Mouse (Mus musculus): ENCODE measurements around the gene Xpr1. TPM values are rescaled to one million over a fixed set of nuclear protein-coding genes. Genes with fewer than 3 reads are reported as not detected.

Xpr1 gene
- total and polyA plus RNA-seq, 2 experiments from 2014 or later = 5.0 to 35.8 TPM

GRCm38 (mm10) chr1:155233931-155234607, 183.1 kb downstream of the Xpr1 start:
- Histone ChIP-seq H3K9me3 (replicated peaks; ENCODE audit: control insufficient read depth, low read length) (no peaks in the 10 kb centered on the region), H3K4me3 (ENCODE audit: low read depth, low read length) (0 out of 2 replicates have a peak overlapping the region, but pooled peaks have one; percentile 8), H3K4me1 (ENCODE audit: control insufficient read depth, insufficient read depth) (peaks cover 69% of the 10 kb centered on the region), H3K36me3 (replicated peaks; ENCODE audit: control insufficient read depth, insufficient read depth, low read length) (peaks cover 15% of the 10 kb centered on the region), H3K27ac (ENCODE audit: low read depth) (peak overlapping the region; percentile 94), H3K4me2 (ENCODE audit: low read depth, low read length) (peak overlapping the region; percentile 41), H3K27me3 (ENCODE audit: control insufficient read depth, insufficient read depth, low read length) (no peaks in the 10 kb centered on the region), H3K9ac (replicated peaks; ENCODE audit: low read depth, low read length) (peak overlapping the region; percentile 32; the same call in 1 of the 2 replicates)
- TF ChIP-seq CTCF (IDR thresholded peaks at IDR 0.05; ENCODE audit: low read depth) = no peak; the same call in 1 of the 2 replicates
- TF ChIP-seq EP300 (IDR thresholded peaks at IDR 0.05; ENCODE audit: low read depth) = peak; percentile 83; the same call in 1 of the 2 replicates
- WGBS = 12% methylated on average over 14 of the region's 14 CpGs
- ATAC-seq (ENCODE audit: insufficient read depth, low read depth) = peak; percentile 79
- DNase-seq (ENCODE audit: low spot score) = peak; percentile 89

DNA sequence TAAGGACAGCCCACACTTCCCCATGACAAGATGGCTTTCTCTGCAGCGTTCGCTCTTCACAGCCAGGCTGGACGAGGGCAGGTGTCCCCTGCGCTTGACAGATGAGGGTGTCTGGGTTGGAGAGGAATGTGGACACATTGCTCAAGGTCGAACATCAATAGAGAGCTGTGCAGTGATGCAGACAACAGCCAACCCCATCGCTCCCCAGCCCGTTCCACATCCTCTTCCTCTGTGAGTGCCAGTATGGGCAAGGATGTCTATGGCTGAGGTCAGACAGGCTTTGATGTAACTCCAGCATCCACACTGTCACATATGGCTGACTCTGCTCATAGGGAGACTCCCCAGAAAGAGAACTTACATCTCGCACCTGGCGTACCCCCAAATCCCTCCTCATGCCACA, 183.8 kb downstream of the Xpr1 start:
- Histone ChIP-seq H3K27me3 (ENCODE audit: control insufficient read depth, insufficient read depth, low read length) (no peaks in the 10 kb centered on the region), H3K27ac (ENCODE audit: low read depth) (peak overlapping the region; percentile 94), H3K36me3 (replicated peaks; ENCODE audit: control insufficient read depth, insufficient read depth, low read length) (peaks cover 20% of the 10 kb centered on the region), H3K9ac (replicated peaks; ENCODE audit: low read depth, low read length) (peak overlapping the region; percentile 32; the same call in 1 of the 2 replicates), H3K4me1 (ENCODE audit: control insufficient read depth, insufficient read depth) (peaks cover 68% of the 10 kb centered on the region), H3K4me3 (ENCODE audit: low read depth, low read length) (no peak overlapping the region), H3K4me2 (ENCODE audit: low read depth, low read length) (no peak overlapping the region), H3K9me3 (replicated peaks; ENCODE audit: control insufficient read depth, low read length) (no peaks in the 10 kb centered on the region)
- 55% methylated on average over 9 of the region's 9 CpGs for WGBS
- DNase-seq (ENCODE audit: low spot score) = no peak
- TF ChIP-seq EP300 (IDR thresholded peaks at IDR 0.05; ENCODE audit: low read depth) (no peak), CTCF (IDR thresholded peaks at IDR 0.05; ENCODE audit: low read depth) (no peak)
- no peak for ATAC-seq (ENCODE audit: insufficient read depth, low read depth)

- no peak for ATAC-seq (ENCODE audit: insufficient read depth, low read depth)
- 54% methylated on average over 6 of the region's 6 CpGs for WGBS
- no peak overlapping the region for H3K4me2 ChIP-seq (ENCODE audit: low read depth, low read length)
These were observed 184.4 kb downstream of the Xpr1 start for GRCm38 (mm10) chr1:155232786-155233185.

GRCm38 (mm10) chr1:155232385-155232784, 184.8 kb downstream of the Xpr1 start:
- Histone ChIP-seq H3K36me3 (replicated peaks; ENCODE audit: control insufficient read depth, insufficient read depth, low read length) (peaks cover 16% of the 10 kb centered on the region), H3K9ac (replicated peaks; ENCODE audit: low read depth, low read length) (peak overlapping the region; percentile 10; the same call in 1 of the 2 replicates), H3K4me3 (ENCODE audit: low read depth, low read length) (no peak overlapping the region), H3K4me1 (ENCODE audit: control insufficient read depth, insufficient read depth) (peaks cover 60% of the 10 kb centered on the region), H3K9me3 (replicated peaks; ENCODE audit: control insufficient read depth, low read length) (no peaks in the 10 kb centered on the region), H3K27ac (ENCODE audit: low read depth) (peak overlapping the region; percentile 94), H3K4me2 (ENCODE audit: low read depth, low read length) (no peak overlapping the region), H3K27me3 (ENCODE audit: control insufficient read depth, insufficient read depth, low read length) (no peaks in the 10 kb centered on the region)
- DNase-seq (ENCODE audit: low spot score) = no peak
- WGBS = 68% methylated on average over 12 of the region's 12 CpGs
- TF ChIP-seq EP300 (IDR thresholded peaks at IDR 0.05; ENCODE audit: low read depth) = no peak
- no peak for TF ChIP-seq CTCF (IDR thresholded peaks at IDR 0.05; ENCODE audit: low read depth)
- no peak for ATAC-seq (ENCODE audit: insufficient read depth, low read depth)

More at GRCm38 (mm10) chr1:155232786-155233185, 184.4 kb downstream of the Xpr1 start:
- Histone ChIP-seq H3K9ac (replicated peaks; ENCODE audit: low read depth, low read length) (peak overlapping the region; percentile 10; the same call in 1 of the 2 replicates), H3K9me3 (replicated peaks; ENCODE audit: control insufficient read depth, low read length) (no peaks in the 10 kb centered on the region), H3K4me1 (ENCODE audit: control insufficient read depth, insufficient read depth) (peaks cover 64% of the 10 kb centered on the region), H3K27me3 (ENCODE audit: control insufficient read depth, insufficient read depth, low read length) (no peaks in the 10 kb centered on the region), H3K36me3 (replicated peaks; ENCODE audit: control insufficient read depth, insufficient read depth, low read length) (peaks cover 18% of the 10 kb centered on the region), H3K4me3 (ENCODE audit: low read depth, low read length) (no peak overlapping the region), H3K27ac (ENCODE audit: low read depth) (peak overlapping the region; percentile 94)
- no peak for DNase-seq (ENCODE audit: low spot score)
- TF ChIP-seq CTCF (IDR thresholded peaks at IDR 0.05; ENCODE audit: low read depth) = no peak
- no peak for TF ChIP-seq EP300 (IDR thresholded peaks at IDR 0.05; ENCODE audit: low read depth)

DNA sequence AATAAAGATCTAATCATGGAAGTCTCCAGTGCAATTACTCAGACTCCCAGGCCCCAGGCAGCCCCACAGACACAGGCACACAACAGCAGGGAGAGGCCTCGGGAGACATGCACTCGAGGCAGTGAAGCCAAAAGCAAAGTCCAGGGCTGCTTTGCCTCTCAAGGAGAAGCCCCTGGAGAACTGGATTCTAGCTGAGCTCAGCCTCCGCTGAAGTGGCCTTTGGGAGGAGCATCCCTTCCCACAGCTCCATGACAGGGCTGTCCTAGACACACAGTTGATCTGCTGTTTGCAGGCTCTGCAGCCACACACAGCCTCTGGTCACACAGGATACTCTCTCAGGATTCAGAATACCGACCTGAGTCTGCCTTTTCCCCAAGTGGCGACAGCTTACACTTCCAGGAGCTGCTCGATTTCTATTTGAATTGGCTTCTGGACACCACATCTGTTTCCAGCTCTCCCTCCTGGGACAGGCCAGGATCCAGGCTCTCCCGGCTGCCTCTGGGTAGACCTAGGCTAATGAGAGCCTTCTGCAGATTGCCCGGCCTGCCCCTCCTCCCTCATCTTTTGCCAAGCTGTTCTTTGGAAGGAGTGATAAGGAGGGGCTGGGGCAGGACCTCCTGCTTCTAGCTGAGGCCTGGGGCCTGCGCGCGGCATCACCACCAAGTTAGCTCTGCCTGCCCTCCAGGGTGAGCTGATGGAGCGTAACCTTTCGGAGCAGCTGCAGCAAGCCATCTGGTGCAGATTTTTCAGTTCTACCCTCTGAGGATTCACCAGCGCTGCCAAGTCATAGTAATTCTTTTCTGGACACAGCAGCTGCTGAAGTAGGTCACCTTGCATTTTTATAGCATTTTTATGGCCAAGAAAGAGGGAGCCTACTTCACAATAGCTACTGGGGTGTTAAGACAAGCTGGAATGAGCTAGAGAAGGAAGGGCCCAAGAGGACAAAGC, 187.5 kb downstream of the Xpr1 start:
- Histone ChIP-seq H3K27me3 (ENCODE audit: control insufficient read depth, insufficient read depth, low read length) (no peaks in the 10 kb centered on the region), H3K27ac (ENCODE audit: low read depth) (peak overlapping the region; percentile 47), H3K4me3 (ENCODE audit: low read depth, low read length) (no peak overlapping the region), H3K9me3 (replicated peaks; ENCODE audit: control insufficient read depth, low read length) (no peaks in the 10 kb centered on the region), H3K4me2 (ENCODE audit: low read depth, low read length) (no peak overlapping the region), H3K36me3 (replicated peaks; ENCODE audit: control insufficient read depth, insufficient read depth, low read length) (peaks cover 32% of the 10 kb centered on the region), H3K4me1 (ENCODE audit: control insufficient read depth, insufficient read depth) (peaks cover 40% of the 10 kb centered on the region), H3K9ac (replicated peaks; ENCODE audit: low read depth, low read length) (no peak overlapping the region)
- ATAC-seq (ENCODE audit: insufficient read depth, low read depth) (no peak), DNase-seq (ENCODE audit: low spot score) (no peak)
- TF ChIP-seq CTCF (IDR thresholded peaks at IDR 0.05; ENCODE audit: low read depth) (no peak), EP300 (IDR thresholded peaks at IDR 0.05; ENCODE audit: low read depth) (no peak)
- 25% methylated on average over 14 of the region's 14 CpGs for WGBS

Small RNA genes within 50 kb of the gene (microRNA-seq; reads per million reads assigned to microRNA genes)
- not detected for gene Gm22569

Other genes starting within 250 kb of the Xpr1 start
- gene BC034090, start 173.0 kb downstream of the Xpr1 start, total RNA-seq (2014; rRNA removed; ENCODE audit: low replicate concordance) = 45.1 and 82.1 TPM in 2 replicates
- gene BC034090, start 173.0 kb downstream of the Xpr1 start, polyA plus RNA-seq (2015; fragmentation: Nextera tagmentation; extraction: Ambion mirVana) = 9.5 and 9.7 TPM in 2 replicates
- gene Acbd6, start 140.7 kb upstream of the Xpr1 start, total RNA-seq (2014; rRNA removed; ENCODE audit: low replicate concordance) = 46.3 and 63.6 TPM in 2 replicates
- gene Acbd6, start 140.7 kb upstream of the Xpr1 start, polyA plus RNA-seq (2015; fragmentation: Nextera tagmentation; extraction: Ambion mirVana) = 55.0 and 55.7 TPM in 2 replicates

Measured in heart, postnatal 0 days (tissue).